Mouse (Mus musculus): ENCODE measurements around the gene Mmp7.

The Mmp7 gene
- long read RNA-seq, experiment 1: 0 reads
- long read RNA-seq, experiment 2: 0 reads

GRCm38 (mm10) chr9:7691790-7692189 lies at the start of gene Mmp7:
Gene Mmp7, plus strand, starts transcription at chr9:7692090.
- intact Hi-C loops (cut with DNase I): no loop called here

- intact Hi-C loops (cut with DNase I): no loop called here
Observed at GRCm38 (mm10) chr9:7647901-7648300, 44.0 kb upstream of the Mmp7 start.

- intact Hi-C loops (cut with DNase I): no loop called here
Observed at GRCm38 (mm10) chr9:7650397-7651180, 41.3 kb upstream of the Mmp7 start.

GRCm38 (mm10) chr9:7652351-7653085 lies 39.4 kb upstream of the Mmp7 start:
- intact Hi-C loops (cut with DNase I): no loop called here

GRCm38 (mm10) chr9:7657946-7658345 lies 33.9 kb upstream of the Mmp7 start:
- intact Hi-C loops (cut with DNase I): no loop called here

GRCm38 (mm10) chr9:7659469-7660020 lies 32.3 kb upstream of the Mmp7 start:
- intact Hi-C loops (cut with DNase I): no loop called here

GRCm38 (mm10) chr9:7661371-7661770 lies 30.5 kb upstream of the Mmp7 start:
- intact Hi-C loops (cut with DNase I): no loop called here

GRCm38 (mm10) chr9:7669674-7670073 lies 22.2 kb upstream of the Mmp7 start:
- intact Hi-C loops (cut with DNase I): no loop called here

GRCm38 (mm10) chr9:7672985-7673384 lies 18.9 kb upstream of the Mmp7 start:
- intact Hi-C loops (cut with DNase I): no loop called here

GRCm38 (mm10) chr9:7678154-7678837 lies 13.6 kb upstream of the Mmp7 start:
- intact Hi-C loops (cut with DNase I): no loop called here

- intact Hi-C loops (cut with DNase I): no loop called here
Observed at GRCm38 (mm10) chr9:7682081-7682618, 9.7 kb upstream of the Mmp7 start.

GRCm38 (mm10) chr9:7686024-7686423 lies 5.9 kb upstream of the Mmp7 start:
- intact Hi-C loops (cut with DNase I): no loop called here

GRCm38 (mm10) chr9:7689799-7690198 lies 2.1 kb upstream of the Mmp7 start:
- intact Hi-C loops (cut with DNase I): no loop called here

GRCm38 (mm10) chr9:7693961-7694360 lies 2.1 kb downstream of the Mmp7 start:
- intact Hi-C loops (cut with DNase I): no loop called here

- intact Hi-C loops (cut with DNase I): no loop called here
Observed at GRCm38 (mm10) chr9:7695646-7696045, 3.8 kb downstream of the Mmp7 start.

GRCm38 (mm10) chr9:7708698-7709097 lies 16.8 kb downstream of the Mmp7 start:
- intact Hi-C loops (cut with DNase I): no loop called here

GRCm38 (mm10) chr9:7711196-7711595 lies 19.3 kb downstream of the Mmp7 start:
- intact Hi-C loops (cut with DNase I): loop anchor here (5.0 to 10.0 kb wide), 2 partner anchors 109 to 494 kb away; no protein-coding TSS in a partner anchor

- intact Hi-C loops (cut with DNase I): loop anchor here (1.0 to 10.0 kb wide), 3 partner anchors 112 to 491 kb away; no protein-coding TSS in a partner anchor
Observed at GRCm38 (mm10) chr9:7714062-7714907, 22.4 kb downstream of the Mmp7 start.

GRCm38 (mm10) chr9:7714908-7715175 lies 23.0 kb downstream of the Mmp7 start:
- intact Hi-C loops (cut with DNase I): loop anchor here (1.0 to 10.0 kb wide), 4 partner anchors 113 to 490 kb away; no protein-coding TSS in a partner anchor

GRCm38 (mm10) chr9:7721543-7721942 lies 29.7 kb downstream of the Mmp7 start:
- intact Hi-C loops (cut with DNase I): no loop called here

Data from adrenal gland (tissue).